Mouse (Mus musculus) frontal cortex, adult (tissue): Measurements from ENCODE around the gene Cx3cr1.

Source experiments
- ATAC-seq: cut with Nextera tagmentation; 2 replicates; pipeline ENCODE4 v1.9.2; 2017; ENCODE audit warnings: mild to moderate bottlenecking, moderate library complexity, mixed read lengths; ENCODE audit not compliant: low TSS enrichment

Cx3cr1 gene

DNA sequence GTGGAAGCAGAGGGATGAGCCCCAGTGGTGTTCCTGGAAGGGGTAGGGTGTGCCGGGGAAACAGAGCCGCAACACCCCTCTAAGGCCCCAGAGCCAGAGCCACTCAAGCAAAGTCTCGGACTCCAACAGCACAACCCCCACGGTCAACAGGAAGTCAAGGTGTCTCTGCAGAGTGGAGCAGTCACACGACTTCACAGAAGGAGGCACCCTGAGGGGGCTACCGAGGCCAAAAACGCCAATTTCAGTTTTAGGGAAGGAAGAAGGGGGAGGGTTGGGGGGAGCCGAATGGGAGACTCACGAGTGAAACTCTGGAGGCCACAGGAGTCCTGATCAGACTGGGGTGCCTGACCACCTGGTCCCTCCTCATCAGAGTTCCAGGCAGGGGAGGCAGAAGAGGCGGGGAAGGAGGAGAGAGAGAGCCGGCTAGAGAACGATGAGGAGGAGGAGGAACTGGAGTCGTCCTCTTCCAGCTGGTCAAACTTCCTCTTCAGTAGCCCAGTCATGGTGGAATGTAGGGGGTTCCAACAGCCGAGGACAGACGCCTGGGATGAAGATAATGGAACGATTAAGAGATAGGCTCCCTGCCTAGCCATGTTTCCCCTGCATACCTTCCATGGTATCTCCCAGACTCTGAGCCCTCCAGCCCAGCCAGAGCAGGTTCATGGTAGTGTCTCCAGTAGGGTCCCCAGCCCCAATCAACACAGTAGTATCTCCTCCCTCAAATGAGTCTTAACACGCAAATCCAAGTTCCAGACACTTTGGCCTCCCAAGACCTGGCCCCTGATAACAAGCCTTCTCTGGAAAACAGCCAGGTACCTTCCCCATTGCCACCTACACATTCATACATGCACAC, 92.7 kb downstream of the Cx3cr1 start:
- no peak for ATAC-seq

DNA sequence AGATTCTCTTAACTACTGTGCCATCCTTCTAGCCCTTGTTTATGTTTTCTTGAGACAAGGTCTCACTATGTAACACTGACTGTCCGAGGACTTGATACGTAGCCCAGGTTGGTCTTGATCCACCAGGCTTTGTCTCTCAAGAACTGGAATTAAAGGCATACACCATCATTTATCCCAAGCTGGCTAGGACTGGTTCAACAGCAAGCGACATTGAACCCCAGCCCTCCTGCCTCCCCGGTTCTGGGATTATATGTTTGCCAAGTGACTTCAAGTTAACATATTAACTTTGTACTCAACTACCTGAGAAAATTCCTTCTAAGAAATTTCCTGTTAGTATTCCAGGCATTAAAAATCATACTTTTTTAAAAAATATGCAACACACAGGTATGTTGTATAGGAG, 94.4 kb downstream of the Cx3cr1 start:
- ATAC-seq: no peak

DNA sequence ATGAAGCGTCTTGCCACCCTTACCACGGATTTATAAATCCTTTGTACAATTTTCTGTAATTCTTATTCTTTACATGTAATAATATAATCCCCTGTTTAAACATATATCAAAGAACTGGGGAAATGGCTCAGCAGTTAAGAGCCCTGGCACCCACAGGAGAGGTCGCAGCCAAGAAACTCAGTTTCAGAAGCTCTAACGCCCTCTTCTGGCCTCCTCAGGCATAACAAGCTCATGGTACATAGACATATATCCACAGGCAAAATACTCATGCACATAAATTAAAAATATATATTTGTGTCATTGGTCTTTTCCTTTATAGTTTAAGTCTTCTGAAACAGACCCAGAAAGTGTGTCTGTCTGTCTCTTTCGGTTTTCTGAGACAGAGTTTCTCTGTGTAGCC, 95.1 kb downstream of the Cx3cr1 start:
- no peak for ATAC-seq

DNA sequence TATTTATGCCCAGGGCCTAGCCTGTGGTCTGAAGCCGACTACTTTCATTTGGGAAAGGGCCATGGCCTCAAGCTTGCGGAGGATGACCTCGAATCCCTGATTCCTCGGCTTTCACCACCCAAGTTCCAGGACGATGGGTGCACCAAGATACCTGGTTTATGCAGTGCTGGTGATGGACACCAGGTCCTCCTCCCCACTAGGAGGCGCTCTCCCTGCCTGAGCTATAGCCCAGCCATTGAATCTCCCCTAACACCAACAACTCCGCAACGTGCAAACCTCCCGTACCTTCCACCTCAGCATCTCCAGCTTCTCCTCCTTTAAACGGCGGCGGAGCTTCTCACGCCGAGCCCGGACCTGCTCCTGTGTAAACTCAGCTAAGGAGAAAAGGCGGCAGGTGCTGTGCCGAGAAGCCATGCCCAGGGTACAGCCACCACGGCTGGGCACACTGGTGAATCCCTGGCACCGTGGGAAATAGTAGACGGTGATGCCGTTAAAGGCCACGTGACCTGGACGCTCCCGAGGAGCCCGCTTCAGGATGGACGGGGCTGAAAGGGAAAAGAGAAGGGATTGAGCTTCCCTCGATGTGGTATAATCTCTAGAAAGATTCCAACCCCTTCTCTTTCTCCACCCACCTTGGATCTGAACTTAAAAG, 95.7 kb downstream of the Cx3cr1 start:
- ATAC-seq: no peak

DNA sequence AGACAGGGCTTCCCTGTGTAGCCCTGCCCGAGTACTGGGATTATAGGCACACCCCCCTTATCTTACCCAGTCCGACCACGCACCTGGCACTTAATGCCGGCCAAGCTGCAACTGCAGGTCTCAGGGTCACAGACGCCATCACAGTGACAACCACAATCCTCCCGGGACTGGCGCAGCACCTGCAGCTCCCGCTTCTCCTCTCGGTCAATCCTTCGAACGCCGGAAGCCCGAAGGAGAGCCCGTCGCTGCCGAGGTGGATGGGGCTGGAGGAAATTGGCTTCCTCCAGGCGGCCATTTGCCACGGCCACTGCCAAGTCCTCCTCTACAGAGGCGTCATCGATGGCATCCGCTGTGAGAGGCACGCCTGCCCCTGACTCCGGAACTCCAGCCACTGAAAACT, 96.4 kb downstream of the Cx3cr1 start:
- no peak for ATAC-seq

DNA sequence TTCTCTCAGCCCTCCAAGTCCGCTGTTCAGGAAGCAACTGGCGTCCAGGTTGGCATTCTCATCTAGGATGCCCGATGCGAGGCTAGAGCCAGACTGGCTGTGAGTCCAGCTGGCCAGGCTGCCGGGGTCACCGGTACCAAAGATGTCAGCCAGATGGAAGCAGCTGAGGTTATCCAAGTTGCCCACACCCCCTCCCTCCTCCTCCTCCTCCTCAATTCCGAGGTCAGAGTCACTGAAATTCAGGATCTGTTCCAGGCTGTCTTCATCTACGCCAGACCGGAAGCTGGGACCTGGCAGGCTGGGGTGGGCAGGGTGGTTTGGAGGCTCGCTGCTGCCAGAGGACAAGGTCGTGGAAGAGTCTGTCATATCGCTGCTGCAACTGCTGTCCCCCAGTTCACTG, 97.1 kb downstream of the Cx3cr1 start:
- no peak for ATAC-seq

DNA sequence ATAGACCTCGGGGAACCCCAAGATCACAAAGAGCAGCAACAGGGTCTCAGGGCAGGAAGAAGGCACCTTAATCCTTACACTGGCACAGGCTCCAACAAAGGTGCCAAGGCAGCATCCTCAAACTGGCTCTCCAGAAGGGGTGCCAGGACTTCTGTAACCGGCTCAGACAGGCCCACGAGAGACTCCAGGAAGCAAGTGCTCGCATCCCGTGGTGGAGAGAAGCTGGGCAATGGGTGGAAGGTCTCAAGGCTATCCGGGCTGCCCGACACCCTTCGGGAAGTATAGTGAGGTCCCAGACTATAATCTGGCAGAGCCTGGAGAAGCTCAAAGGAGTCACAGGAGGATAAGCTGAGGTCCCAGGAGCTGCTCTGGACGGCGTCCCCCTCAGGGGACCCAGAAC, 97.5 kb downstream of the Cx3cr1 start:
- ATAC-seq: no peak

DNA sequence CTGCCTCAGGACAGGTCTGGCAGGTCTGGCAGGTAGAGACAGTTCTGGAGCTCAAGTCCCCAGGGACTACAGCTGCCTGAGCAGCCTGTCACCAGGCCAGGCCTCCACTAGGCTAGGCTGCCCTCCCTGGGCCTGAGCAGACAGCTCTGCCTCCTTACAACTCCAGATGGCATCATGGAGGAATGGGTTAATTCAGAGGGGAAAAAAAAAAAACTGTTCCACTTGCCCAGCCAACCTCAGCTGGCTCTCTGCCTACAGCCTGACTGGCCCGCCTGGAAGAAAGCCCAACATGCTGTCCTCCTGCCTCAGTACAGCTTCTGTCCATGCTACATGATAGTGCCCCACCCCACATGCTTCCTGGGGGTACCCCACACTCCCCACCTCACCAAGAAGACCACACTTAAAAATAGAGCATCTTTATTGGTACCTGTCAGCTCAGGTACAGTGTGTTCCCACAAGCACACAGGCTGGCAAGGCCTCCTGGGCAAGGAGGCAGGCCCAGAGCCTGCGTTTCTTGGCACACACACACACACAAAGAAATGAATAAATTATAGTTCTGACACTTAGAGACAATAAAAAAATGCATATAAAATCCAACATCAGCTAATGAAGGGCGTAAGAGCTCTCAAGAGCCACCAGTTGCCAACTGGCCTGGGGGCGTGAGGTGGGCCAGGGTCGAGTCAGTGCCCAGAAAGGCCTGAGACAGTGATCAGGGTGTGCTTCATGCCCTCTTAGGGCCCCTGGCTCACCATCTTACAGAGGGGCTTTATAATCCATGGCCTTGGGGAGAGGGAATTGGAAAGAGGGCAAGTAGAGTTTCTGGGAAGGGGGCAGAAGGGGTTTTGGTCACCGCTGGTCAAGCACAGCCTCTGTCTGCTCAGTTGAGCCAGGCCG, 98.7 kb downstream of the Cx3cr1 start:
- ATAC-seq: peak; percentile 32; the same call in 1 of the 2 replicates

DNA sequence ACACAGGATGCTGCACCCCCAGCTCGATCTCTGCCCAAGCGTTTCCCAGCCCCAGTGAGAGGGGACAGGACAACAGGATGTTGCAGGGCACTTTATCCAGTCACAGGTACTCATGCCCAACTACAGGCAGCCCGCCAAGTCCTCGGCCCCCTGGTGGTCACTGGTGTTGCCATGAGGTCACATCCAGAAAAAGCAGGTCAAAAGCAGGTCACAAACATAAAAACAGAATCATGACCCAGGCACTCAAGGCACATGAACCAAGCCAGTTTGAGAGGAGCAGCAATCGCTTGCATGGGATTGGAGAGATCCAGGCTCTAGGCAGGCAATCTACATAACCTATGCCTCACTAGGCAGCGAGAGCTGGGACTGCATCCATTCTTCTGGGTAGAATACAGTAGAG, 99.5 kb downstream of the Cx3cr1 start:
- no peak for ATAC-seq

DNA sequence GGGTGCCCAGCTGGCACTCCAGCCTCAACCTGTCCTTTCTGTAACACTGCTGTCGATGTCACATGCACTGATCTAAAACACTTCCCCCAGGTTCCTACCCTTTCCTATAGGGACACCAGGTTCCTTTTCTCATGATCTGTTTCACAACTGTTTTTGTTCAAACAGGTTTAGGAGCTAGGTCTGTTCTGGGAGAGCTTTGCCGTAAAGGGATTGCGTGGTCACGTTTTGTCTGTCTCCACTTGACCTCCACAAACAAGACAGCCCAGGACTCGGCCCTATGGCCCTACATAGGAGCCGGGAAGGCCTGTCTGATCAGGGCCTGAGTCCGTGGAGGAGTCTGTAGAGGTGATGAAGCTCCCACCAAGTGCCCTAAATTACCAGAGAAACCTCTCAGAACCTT, 99.9 kb downstream of the Cx3cr1 start:
- ATAC-seq: no peak

DNA sequence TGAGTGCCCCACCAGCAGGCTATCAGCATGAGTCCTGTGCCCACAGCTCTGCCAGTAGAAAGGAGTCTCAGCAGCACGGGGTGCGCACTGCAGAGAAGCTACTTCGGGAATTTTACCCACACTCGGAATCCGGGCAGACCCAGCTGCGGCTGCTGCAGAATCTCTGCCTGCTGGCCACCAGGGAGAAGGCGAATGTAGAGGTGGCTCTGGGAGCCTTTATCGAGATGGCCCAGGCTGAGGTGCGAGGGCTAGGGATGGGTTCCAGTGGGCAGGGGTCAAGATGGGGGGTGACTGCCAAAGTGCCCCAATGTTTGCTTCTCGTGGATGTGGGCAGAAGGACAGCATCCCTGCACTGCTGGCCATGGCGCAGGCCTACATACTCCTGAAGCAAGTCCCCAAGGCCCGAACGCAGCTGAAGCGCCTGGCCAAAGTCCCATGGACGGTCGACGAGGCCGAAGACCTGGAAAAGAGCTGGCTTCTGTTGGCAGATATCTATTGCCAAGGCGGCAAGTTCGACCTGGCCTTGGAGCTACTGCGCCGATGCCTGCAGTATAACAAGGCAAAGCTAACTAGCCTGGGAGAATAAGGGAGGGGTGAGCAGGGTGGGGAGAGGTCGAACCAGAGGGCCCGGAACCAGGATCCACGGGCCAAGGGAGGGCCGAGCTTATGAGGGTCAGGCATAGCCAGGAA, 103.3 kb downstream of the Cx3cr1 start:
- ATAC-seq: no peak

DNA sequence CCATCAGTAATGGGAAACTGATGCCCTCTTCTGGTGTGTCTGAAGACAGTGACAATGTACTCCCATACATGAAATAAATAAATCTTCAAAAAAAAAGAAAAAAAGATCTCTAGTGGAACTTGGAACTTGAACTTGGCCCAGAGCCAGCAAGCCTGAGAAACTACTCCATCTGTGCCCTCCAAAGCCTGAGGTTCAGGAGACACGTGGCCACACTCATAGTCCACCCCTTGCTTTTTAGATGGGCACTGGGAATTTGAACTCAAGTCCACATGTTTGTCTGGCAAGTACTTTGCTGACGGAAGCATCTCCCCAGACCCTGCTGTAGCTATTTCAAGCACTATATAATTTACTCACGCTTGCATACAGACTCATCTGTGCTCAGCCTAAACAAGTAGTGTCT, 104.5 kb downstream of the Cx3cr1 start:
- ATAC-seq: no peak

DNA sequence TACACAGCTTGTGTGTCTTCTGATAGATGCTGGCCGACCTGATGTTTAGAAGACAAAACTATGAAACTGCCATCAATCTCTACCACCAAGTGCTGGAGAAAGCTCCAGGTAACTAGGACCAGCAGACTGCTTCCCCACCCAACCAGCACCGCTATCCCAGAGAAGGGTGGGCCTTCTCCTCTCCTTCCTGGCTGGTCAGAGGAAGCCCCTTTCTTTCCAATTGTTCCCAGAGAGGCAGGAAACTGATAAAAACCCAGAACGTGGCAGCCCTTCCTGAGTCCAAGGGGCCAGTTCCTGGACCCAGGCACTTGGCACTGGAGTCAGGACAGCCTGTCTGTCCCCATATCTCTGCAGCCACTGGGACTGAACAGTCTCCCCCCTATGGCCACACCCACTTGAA, 105.5 kb downstream of the Cx3cr1 start:
- ATAC-seq: no peak

DNA sequence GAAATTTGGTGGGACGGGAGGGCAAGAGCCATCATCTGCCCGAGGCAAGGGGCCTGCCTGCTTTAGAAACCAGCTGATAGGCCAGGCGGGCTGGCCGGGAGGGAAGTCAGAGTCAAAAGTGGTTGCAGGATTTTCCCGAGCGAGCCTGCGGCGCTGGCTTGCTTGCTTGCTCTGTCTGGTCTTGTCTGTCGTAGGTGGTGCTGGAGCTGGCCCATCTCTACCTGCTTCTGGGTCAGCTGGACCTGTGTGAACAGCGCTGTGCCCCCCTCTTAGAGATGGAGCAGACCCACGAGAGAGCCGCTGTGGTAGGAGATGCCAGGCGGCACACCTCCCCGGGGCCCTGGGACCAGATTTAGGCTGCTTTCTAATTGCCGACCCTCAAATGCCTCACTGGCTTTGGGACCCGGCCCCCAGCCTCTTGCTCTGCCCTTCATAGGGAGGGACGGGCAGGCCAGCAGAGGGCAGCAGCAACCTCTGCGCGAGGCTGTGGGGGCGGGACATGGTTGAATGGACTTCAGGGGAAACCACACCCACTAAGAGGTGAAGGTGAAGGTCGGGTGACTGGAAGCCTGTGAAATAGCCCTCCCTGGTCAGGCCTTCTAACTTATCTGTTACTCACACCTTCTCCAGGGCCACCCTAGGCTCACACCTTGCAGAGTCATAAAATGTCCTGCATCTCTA, 106.6 kb downstream of the Cx3cr1 start:
- ATAC-seq: no peak

DNA sequence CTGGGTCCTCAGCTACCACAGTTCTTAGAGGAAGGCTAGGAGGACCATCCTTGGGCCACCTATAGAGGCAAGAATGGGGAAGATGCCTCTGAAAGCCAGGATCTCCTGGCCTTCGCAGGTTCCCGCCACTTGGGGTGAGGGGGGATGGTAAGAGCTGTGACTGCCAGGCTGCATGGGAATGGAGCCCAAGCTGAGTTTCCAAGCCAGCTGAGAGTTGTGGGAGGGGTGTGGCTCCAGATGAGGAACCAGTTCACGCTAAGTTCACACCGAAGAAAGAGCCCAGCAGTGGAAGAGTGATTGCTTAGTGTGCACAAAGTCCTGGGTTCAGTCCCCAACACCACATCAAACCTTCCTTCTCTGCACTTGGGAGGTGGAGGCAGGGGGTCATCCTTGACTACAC, 107.5 kb downstream of the Cx3cr1 start:
- no peak for ATAC-seq

DNA sequence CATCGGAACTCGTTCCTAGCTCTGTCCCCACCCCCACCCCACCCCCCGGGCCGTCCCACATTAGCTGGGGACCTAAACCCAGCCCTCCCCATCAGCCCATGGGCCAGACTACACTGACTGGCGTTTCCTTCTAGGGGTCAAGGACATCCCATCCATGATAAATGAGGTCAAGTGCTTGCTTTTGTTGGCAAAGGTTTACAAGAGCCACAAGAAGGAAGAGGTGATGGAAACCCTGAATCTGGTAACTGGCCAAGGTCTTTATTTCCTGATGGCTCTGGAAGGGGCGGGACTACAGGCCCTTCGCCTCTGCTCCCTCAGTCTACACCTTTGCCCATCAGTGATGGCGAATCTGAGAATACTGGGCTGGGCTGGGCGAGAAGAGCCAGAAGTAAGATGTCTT, 110.8 kb downstream of the Cx3cr1 start:
- no peak for ATAC-seq

DNA sequence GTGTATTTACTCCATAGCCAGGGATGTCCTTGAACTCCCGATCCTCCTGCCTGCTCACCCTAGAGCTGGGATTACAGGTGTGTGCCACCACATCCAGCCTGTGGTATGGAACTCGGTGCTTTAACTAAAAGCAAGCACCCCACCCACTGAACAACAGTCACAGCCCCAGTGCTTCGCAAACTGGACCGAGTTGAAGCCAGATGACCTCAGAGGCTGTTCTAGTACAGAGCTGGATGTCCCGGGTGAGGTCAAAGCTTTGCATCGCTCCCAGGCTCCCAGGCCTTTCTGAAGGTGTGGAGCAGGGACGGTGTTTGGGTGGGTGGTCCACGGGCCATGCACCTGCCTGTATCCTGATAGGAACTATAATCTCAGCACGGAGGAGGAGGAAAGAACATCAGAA, 118.3 kb downstream of the Cx3cr1 start:
- ATAC-seq: no peak

DNA sequence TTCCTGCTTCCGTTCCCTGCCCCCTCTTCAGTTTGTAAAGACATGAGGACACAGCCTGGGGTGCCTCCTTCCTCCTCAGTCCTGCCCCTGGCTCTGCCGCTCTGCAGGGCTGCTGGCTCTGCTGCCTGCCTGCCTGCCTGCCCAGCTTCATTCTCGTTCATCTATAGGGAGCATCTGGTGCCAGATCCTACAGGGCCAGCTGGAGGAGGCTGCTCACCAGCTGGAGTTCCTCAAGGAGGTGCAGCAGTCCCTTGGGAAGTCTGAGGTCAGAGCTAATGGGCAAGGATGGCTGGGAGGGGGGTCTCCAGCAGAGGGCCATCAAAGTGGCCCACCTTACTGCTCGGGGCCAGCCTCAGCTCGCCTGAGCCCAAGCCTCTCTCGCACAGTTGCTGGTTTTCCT, 119.2 kb downstream of the Cx3cr1 start:
- peak; percentile 82 for ATAC-seq

DNA sequence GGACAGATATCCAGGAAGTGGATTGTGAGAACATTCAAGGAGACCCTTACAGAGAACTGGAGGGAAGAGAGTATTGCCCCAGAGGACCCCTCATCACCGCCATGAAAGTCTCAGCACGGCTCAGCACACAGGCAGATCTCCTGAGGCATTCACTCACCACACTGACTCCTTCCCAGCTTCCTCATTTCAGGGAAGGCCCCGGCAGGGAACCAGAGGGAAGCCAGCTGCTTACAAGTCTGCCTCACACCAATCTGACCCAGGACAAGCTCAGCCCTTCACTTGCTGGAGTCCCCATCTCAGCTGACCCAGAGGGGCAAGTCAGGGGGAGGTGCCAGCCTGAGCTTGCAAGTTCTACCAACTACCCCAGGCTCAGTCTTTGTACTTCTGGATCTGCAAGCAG, 120.9 kb downstream of the Cx3cr1 start:
- no peak for ATAC-seq

DNA sequence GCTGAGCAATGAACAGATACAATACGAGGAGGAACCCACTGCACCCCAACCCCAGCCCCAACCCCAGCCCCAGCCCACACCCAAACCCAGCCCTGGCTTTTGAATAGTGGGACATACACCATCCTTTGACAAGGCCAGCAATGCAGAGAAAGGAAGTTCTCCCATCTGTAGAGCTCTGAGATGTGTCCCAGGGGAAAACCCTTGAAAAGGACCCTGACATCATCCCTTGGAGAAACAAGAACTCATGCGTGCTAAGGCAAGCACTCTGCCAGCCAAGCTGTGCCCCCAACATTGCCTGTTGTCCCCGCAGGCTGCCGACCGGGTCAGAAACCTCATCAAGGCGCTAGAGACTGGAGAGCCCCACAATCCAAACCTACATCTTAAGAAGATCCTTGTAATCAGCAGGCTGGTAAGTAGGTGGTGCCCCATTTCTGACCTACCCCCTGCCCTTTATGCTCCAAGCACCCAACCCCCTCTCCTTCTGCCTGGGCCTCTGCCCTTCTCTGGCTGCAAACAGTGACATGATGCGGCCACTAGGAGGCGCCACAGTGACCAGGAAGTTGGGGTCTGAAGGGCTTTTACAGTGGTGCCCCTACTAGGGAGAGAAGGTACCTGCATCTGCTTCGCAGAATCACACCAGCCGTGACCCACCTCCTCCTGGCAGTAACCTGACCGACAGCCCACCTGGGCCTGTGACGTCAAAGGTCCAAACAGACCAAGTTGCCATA, 124.3 kb downstream of the Cx3cr1 start:
- ATAC-seq: no peak

DNA sequence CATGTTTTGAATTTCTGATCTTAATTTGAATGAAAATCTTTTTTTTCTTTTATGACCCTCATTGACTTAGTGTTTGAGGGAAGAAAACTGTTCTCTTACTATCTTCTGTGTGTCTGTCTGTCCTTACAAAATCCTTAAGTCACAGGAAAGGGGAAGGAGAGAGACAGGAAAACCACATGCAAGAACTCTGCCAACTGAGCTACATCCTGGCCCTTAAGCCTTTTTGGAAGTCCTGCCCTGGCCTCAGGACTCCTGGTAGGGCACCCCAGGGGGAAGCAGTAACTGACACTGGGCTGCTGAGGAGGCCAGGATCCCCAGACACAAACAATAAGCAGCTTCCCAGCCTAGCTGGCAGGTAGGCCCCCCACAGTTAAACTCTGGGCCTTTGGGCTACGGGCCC, 126.4 kb downstream of the Cx3cr1 start:
- no peak for ATAC-seq
